Mouse (Mus musculus) neural tube, embryonic 12.5 days (tissue): ENCODE data around the gene Prkci. TPM values are rescaled to one million over a fixed set of nuclear protein-coding genes. Genes with fewer than 3 reads are reported as not detected.

Experiments
- ATAC-seq: fragments of 200-750 bp; cut with Nextera tagmentation; 2 replicates; pipeline ENCODE4 v1.8.0; 2017; ENCODE audit warnings: low read depth, mild to moderate bottlenecking, moderate TSS enrichment, moderate library complexity; ENCODE audit not compliant: low FRiP score
- H3K27ac ChIP-seq: fragments of 300-500 bp; sonication (generic); 2 replicates; pipeline ENCODE4 v1.5.1; 2016
- H3K27me3 ChIP-seq: fragments of 300-500 bp; sonication (generic); replicated peaks from 2 replicates; pipeline ENCODE4 v1.6.1; 2016; ENCODE audit warnings: mild to moderate bottlenecking
- H3K36me3 ChIP-seq: fragments of 300-500 bp; sonication (generic); 2 replicates; pipeline ENCODE4 v1.6.1; 2016; ENCODE audit warnings: mild to moderate bottlenecking
- H3K4me1 ChIP-seq: fragments of 300-500 bp; sonication (generic); 2 replicates; pipeline ENCODE4 v1.6.1; 2016
- H3K4me2 ChIP-seq: fragments of 300-500 bp; sonication (generic); replicated peaks from 2 replicates; pipeline ENCODE4 v1.6.1; 2016; ENCODE audit warnings: mild to moderate bottlenecking
- H3K4me3 ChIP-seq: fragments of 300-500 bp; sonication (generic); 2 replicates; pipeline ENCODE4 v1.5.1; 2016
- H3K9ac ChIP-seq: fragments of 300-500 bp; sonication (generic); 2 replicates; pipeline ENCODE4 v1.6.1; 2016; ENCODE audit warnings: mild to moderate bottlenecking
- H3K9me3 ChIP-seq: fragments of 300-500 bp; sonication (generic); 2 replicates; pipeline ENCODE4 v1.6.1; 2016; ENCODE audit warnings: mild to moderate bottlenecking
- WGBS: fragments of 180-500 bp; shearing (Covaris S2); methylation state at CpG from one replicate; pipeline ENCODE4 v1.1.7; 2016; 5-methylcytosine and 5-hydroxymethylcytosine counted together
- polyA plus RNA-seq: library from polyadenylated mRNA; unstranded; fragments of >200 nt; fragmentation: Nextera tagmentation; extraction: Ambion mirVana; gene quantifications from 2 replicates; pipeline ENCODE4 v1.2.1, GENCODE M21; 2016

Gene Prkci
- polyA plus RNA-seq, 1 experiment from 2014 or later, result 37.9 TPM

- no peaks in the 10 kb centered on the region for H3K4me1 ChIP-seq
- peak; percentile 75 for ATAC-seq
- no peaks in the 10 kb centered on the region for H3K9me3 ChIP-seq
- no peak overlapping the region for H3K4me3 ChIP-seq
- WGBS, result 44% methylated on average over 9 of the region's 9 CpGs
- H3K36me3 ChIP-seq, result no peaks in the 10 kb centered on the region
- no peak overlapping the region for H3K9ac ChIP-seq
- no peak overlapping the region for H3K4me2 ChIP-seq
- no peaks in the 10 kb centered on the region for H3K27me3 ChIP-seq
- H3K27ac ChIP-seq, result no peak overlapping the region
Observed at GRCm38 (mm10) chr3:30975102-30975754, 20.3 kb upstream of the Prkci start.

GRCm38 (mm10) chr3:30976991-30977603 lies 18.4 kb upstream of the Prkci start:
- WGBS, result 51% methylated on average over 1 of the region's 1 CpGs
- no peak for ATAC-seq
- no peak overlapping the region for H3K27ac ChIP-seq

GRCm38 (mm10) chr3:30981616-30982380 lies 13.7 kb upstream of the Prkci start:
- H3K9me3 ChIP-seq, result no peaks in the 10 kb centered on the region
- ATAC-seq, result no peak
- 78% methylated on average over 5 of the region's 5 CpGs for WGBS

More at GRCm38 (mm10) chr3:30976991-30977603, 18.4 kb upstream of the Prkci start:
- Histone ChIP-seq H3K27me3 (no peaks in the 10 kb centered on the region), H3K4me2 (no peak overlapping the region), H3K9me3 (no peaks in the 10 kb centered on the region), H3K36me3 (no peaks in the 10 kb centered on the region), H3K4me3 (no peak overlapping the region), H3K4me1 (no peaks in the 10 kb centered on the region), H3K9ac (no peak overlapping the region)

GRCm38 (mm10) chr3:30982924-30983536 lies 12.5 kb upstream of the Prkci start:
- no peaks in the 10 kb centered on the region for H3K4me1 ChIP-seq
- H3K4me2 ChIP-seq, result no peak overlapping the region
- no peak for ATAC-seq
- H3K27me3 ChIP-seq, result no peaks in the 10 kb centered on the region
- H3K4me3 ChIP-seq, result no peak overlapping the region
- H3K9me3 ChIP-seq, result no peaks in the 10 kb centered on the region
- no peaks in the 10 kb centered on the region for H3K36me3 ChIP-seq
- WGBS, result 48% methylated on average over 8 of the region's 8 CpGs
- H3K9ac ChIP-seq, result no peak overlapping the region
- no peak overlapping the region for H3K27ac ChIP-seq

More at GRCm38 (mm10) chr3:30981616-30982380, 13.7 kb upstream of the Prkci start:
- Histone ChIP-seq H3K27ac (no peak overlapping the region), H3K27me3 (no peaks in the 10 kb centered on the region), H3K4me2 (no peak overlapping the region), H3K36me3 (no peaks in the 10 kb centered on the region), H3K4me1 (no peaks in the 10 kb centered on the region), H3K4me3 (no peak overlapping the region), H3K9ac (no peak overlapping the region)

- Histone ChIP-seq H3K4me3 (no peak overlapping the region), H3K4me1 (no peaks in the 10 kb centered on the region), H3K27ac (no peak overlapping the region), H3K27me3 (no peaks in the 10 kb centered on the region), H3K9ac (no peak overlapping the region), H3K9me3 (no peaks in the 10 kb centered on the region), H3K4me2 (no peak overlapping the region), H3K36me3 (no peaks in the 10 kb centered on the region)
- no peak for ATAC-seq
- WGBS, result 90% methylated on average over 9 of the region's 9 CpGs
Observed at GRCm38 (mm10) chr3:30987396-30988318, 7.9 kb upstream of the Prkci start.

- ATAC-seq, result no peak
- H3K4me3 ChIP-seq, result no peak overlapping the region
- H3K9ac ChIP-seq, result no peak overlapping the region
- no peaks in the 10 kb centered on the region for H3K36me3 ChIP-seq
- no peak overlapping the region for H3K27ac ChIP-seq
- peaks cover 8% of the 10 kb centered on the region for H3K4me1 ChIP-seq
- H3K9me3 ChIP-seq, result no peaks in the 10 kb centered on the region
- WGBS, result 81% methylated on average over 7 of the region's 7 CpGs
- H3K27me3 ChIP-seq, result no peaks in the 10 kb centered on the region
- H3K4me2 ChIP-seq, result no peak overlapping the region
Observed at GRCm38 (mm10) chr3:30992161-30992560, 3.4 kb upstream of the Prkci start.

GRCm38 (mm10) chr3:30993066-30993573 lies 2.4 kb upstream of the Prkci start:
- H3K36me3 ChIP-seq, result no peaks in the 10 kb centered on the region
- peaks cover 8% of the 10 kb centered on the region for H3K4me1 ChIP-seq
- H3K9me3 ChIP-seq, result no peaks in the 10 kb centered on the region
- no peak for ATAC-seq
- H3K27ac ChIP-seq, result no peak overlapping the region
- H3K4me2 ChIP-seq, result no peak overlapping the region
- no peak overlapping the region for H3K4me3 ChIP-seq
- H3K27me3 ChIP-seq, result no peaks in the 10 kb centered on the region
- no peak overlapping the region for H3K9ac ChIP-seq

- H3K27ac ChIP-seq, result no peak overlapping the region
- H3K4me3 ChIP-seq, result peak overlapping the region; percentile 88
- H3K4me2 ChIP-seq, result peak overlapping the region; percentile 77
- WGBS, result 32% methylated on average over 6 of the region's 6 CpGs
- H3K9me3 ChIP-seq, result no peaks in the 10 kb centered on the region
- no peak overlapping the region for H3K9ac ChIP-seq
- H3K27me3 ChIP-seq, result no peaks in the 10 kb centered on the region
- no peak for ATAC-seq
- peaks cover 11% of the 10 kb centered on the region for H3K4me1 ChIP-seq
- H3K36me3 ChIP-seq, result no peaks in the 10 kb centered on the region
Observed at GRCm38 (mm10) chr3:30994859-30995258, 688 bp upstream of the Prkci start.

- peaks cover 14% of the 10 kb centered on the region for H3K4me1 ChIP-seq
- H3K4me3 ChIP-seq, result peak overlapping the region; percentile 88
- H3K27me3 ChIP-seq, result no peaks in the 10 kb centered on the region
- H3K9me3 ChIP-seq, result no peaks in the 10 kb centered on the region
- ATAC-seq, result no peak; the same call in 1 of the 2 replicates
- H3K4me2 ChIP-seq, result peak overlapping the region; percentile 77
- no peak overlapping the region; the same call in 1 of the 2 replicates for H3K27ac ChIP-seq
- H3K36me3 ChIP-seq, result no peaks in the 10 kb centered on the region
- H3K9ac ChIP-seq, result peak overlapping the region; percentile 88
- 1% methylated on average over 49 of the region's 49 CpGs for WGBS
Observed at GRCm38 (mm10) chr3:30995899-30996687, 546 bp downstream of the Prkci start.

- under 1% methylated on average over 4 of the region's 4 CpGs for WGBS
- H3K4me3 ChIP-seq, result peak overlapping the region; percentile 88
- ATAC-seq, result no peak
- H3K4me2 ChIP-seq, result peak overlapping the region; percentile 77
- H3K4me1 ChIP-seq, result peaks cover 14% of the 10 kb centered on the region
- no peaks in the 10 kb centered on the region for H3K27me3 ChIP-seq
- H3K27ac ChIP-seq, result no peak overlapping the region
- no peaks in the 10 kb centered on the region for H3K9me3 ChIP-seq
- H3K9ac ChIP-seq, result 0 out of 2 replicates have a peak overlapping the region, but pooled peaks have one; percentile 88
- no peaks in the 10 kb centered on the region for H3K36me3 ChIP-seq
Observed at GRCm38 (mm10) chr3:30996688-30997014, 1.1 kb downstream of the Prkci start.
